Mouse (Mus musculus) heart, embryonic 16.5 days (tissue): Measurements from ENCODE around the gene Zfp93. TPM values are rescaled to one million over a fixed set of nuclear protein-coding genes. Genes with fewer than 3 reads are reported as not detected.

ENCODE experiments used
- ATAC-seq: fragments of 200-750 bp; cut with Nextera tagmentation; replicated peaks from 2 replicates; pipeline ENCODE4 v1.8.0; 2017; ENCODE audit warnings: moderate number of reproducible peaks; ENCODE audit not compliant: insufficient read depth, low FRiP score; ENCODE audit errors: extremely low read depth
- H3K27ac ChIP-seq: fragments of 300-500 bp; sonication (generic); 2 replicates; pipeline ENCODE4 v1.5.1; 2014; ENCODE audit warnings: mild to moderate bottlenecking, low read length, control low read depth, moderate library complexity
- H3K27me3 ChIP-seq: fragments of 300-500 bp; sonication (generic); 2 replicates; pipeline ENCODE4 v1.6.1; 2014; ENCODE audit warnings: low read length, mixed read lengths; ENCODE audit not compliant: control insufficient read depth, insufficient read depth
- H3K36me3 ChIP-seq: fragments of 300-500 bp; sonication (generic); 2 replicates; pipeline ENCODE4 v1.6.1; 2014; ENCODE audit not compliant: control insufficient read depth, insufficient read depth
- H3K4me1 ChIP-seq: fragments of 300-500 bp; sonication (generic); 2 replicates; pipeline ENCODE4 v1.6.1; 2014; ENCODE audit warnings: low read length, mixed read lengths; ENCODE audit not compliant: control insufficient read depth, insufficient read depth
- H3K4me2 ChIP-seq: fragments of 300-500 bp; sonication (generic); 2 replicates; pipeline ENCODE4 v1.6.1; 2014; ENCODE audit warnings: low read depth, mild to moderate bottlenecking, control low read depth, low read length
- H3K4me3 ChIP-seq: fragments of 300-500 bp; sonication (generic); 2 replicates; pipeline ENCODE4 v1.5.1; 2014; ENCODE audit warnings: mild to moderate bottlenecking, control low read depth, low read length
- H3K9ac ChIP-seq: fragments of 300-500 bp; sonication (generic); 2 replicates; pipeline ENCODE4 v1.6.1; 2014; ENCODE audit warnings: low read length, control low read depth
- H3K9me3 ChIP-seq: fragments of 300-500 bp; sonication (generic); replicated peaks from 2 replicates; pipeline ENCODE4 v1.6.1; 2016; ENCODE audit warnings: low read length; ENCODE audit not compliant: control insufficient read depth
- WGBS: fragments of 180-500 bp; shearing (Covaris S2); extraction: QIAGEN DNeasy Blood & Tissue Kit; methylation state at CpG from one replicate; pipeline ENCODE4 v1.1.7; 2014; 5-methylcytosine and 5-hydroxymethylcytosine counted together
- polyA plus RNA-seq: library from polyadenylated mRNA; unstranded; fragments of >200 nt; fragmentation: Nextera tagmentation; extraction: Ambion mirVana; gene quantifications from 2 replicates; pipeline ENCODE4 v1.2.1, GENCODE M21; 2015

Zfp93 gene
- polyA plus RNA-seq = 5.8 and 6.7 TPM in 2 replicates

GRCm38 (mm10) chr7:24270288-24270672, at the start of gene Zfp93:
Gene Zfp93, plus strand, starts transcription at chr7:24270420.
- Histone ChIP-seq H3K9ac (peak within 1 kb of the TSS; percentile 88), H3K4me3 (peak within 1 kb of the TSS; percentile 84), H3K36me3 (peaks cover 18% of the 10 kb centered on the region), H3K4me1 (no peaks in the 10 kb centered on the region), H3K27me3 (no peaks in the 10 kb centered on the region), H3K4me2 (peak within 1 kb of the TSS; percentile 92), H3K27ac (peak within 1 kb of the TSS; percentile 73), H3K9me3 (no peaks in the 10 kb centered on the region)
- under 1% methylated on average over 12 of the region's 12 CpGs for WGBS
- peak; percentile 92 for ATAC-seq

DNA sequence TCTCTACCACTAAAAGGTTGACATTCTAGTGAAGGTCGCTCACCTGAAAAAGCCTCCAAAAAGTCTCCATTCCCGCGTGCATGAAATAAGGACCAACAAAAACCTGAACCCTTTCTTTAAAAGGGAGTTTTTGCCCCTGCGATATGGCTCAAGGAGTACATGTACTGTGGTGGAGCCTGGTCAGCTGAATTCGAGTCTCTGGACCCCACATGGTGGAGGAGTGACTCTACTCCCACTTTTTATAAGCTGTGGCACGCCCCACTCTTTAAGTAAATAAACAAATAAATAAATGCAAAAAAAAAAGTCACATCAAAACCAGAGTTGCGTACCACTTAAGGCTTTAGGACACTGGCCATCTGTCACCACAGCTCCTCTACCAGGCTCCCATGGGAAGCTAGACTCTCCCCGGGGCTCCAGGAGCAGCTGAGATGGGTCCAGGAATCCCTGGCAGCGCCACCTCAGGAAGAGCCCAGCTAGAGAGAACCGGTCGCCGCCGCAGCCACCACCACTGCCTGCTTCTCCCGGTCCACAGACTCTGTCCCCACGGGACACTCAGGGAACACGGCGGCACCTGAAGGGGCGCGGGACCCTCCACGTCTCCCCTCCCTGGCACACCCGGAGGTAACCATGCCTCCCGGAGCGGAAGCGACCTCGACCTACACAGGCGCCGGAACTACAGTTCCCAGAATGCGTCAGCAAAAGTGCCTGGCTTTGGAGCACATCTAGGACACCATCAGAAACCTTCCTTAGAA, 33.0 kb upstream of the Zfp93 start, which contains the start of gene Zfp109:
TSS of gene Zfp109 (minus strand) at position 521 of the 752 bp plus-strand sequence.
- no peaks in the 10 kb centered on the region for H3K9me3 ChIP-seq
- no peak within 1 kb of the TSS for H3K27ac ChIP-seq
- H3K4me1 ChIP-seq = peaks cover 5% of the 10 kb centered on the region
- peak within 1 kb of the TSS; percentile 88 for H3K4me3 ChIP-seq
- H3K9ac ChIP-seq = peak within 1 kb of the TSS; percentile 83
- peak within 1 kb of the TSS; percentile 61 for H3K4me2 ChIP-seq
- ATAC-seq = peak; percentile 74
- H3K36me3 ChIP-seq = peaks cover 7% of the 10 kb centered on the region; the same call in 1 of the 2 replicates
- no peaks in the 10 kb centered on the region for H3K27me3 ChIP-seq
- 4% methylated on average over 28 of the region's 28 CpGs for WGBS

- Histone ChIP-seq H3K9me3 (no peaks in the 10 kb centered on the region), H3K9ac (peak overlapping the region; percentile 83), H3K27ac (no peak overlapping the region), H3K27me3 (no peaks in the 10 kb centered on the region), H3K36me3 (no peaks in the 10 kb centered on the region), H3K4me3 (peak overlapping the region; percentile 69), H3K4me1 (0 out of 2 replicates have a peak, but pooled peaks cover 2% of the 10 kb centered on the region), H3K4me2 (peak overlapping the region; percentile 82)
- 59% methylated on average over 9 of the region's 9 CpGs for WGBS
- ATAC-seq = peak; percentile 50
These were observed 16.2 kb upstream of the Zfp93 start for GRCm38 (mm10) chr7:24253779-24254615.

DNA sequence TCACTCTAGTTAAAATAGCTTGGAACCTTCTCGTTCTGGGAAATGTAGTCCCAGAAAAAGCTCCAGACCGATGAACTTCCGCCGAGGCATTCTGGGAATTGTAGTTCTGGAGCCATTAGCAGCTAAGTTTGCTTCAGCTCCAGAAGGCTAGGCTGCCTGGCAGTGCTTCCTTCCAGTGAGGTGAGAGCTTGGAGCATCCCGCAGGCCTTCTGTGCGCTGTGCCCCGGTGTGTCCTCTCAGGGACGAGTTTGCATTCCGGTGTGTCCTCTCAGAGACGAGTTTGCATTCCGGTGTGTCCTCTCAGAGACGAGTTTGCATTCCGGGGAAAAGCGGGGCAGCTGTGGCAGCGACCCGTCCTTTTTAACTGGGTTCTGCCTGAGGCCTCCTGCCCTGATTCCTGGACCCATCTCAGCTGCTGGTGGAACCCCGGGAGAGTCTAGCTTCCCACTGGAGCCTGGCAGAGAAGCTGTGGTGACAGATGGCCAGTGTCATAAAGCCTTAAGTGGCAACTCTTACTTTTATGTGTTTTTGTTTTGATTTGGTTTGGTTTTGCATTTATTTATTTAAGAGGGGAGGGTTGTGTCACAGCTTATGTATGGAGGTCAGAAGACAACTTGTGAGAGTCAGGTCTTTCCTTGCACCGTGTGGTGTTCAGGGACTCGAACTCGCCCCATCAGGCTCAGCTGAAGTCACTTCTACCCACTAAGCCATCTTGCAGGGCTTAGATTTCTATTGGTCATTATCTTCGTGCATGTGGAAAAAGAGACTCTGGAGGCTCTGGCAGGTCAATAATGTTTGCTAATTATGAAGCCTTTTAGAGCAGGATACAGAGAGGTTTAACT, 15.4 kb upstream of the Zfp93 start, which contains the start of gene Zfp108:
TSS of gene Zfp108 (plus strand) at position 162 of the 842 bp plus-strand sequence.
- Histone ChIP-seq H3K9ac (peak within 1 kb of the TSS; percentile 83), H3K27ac (no peak within 1 kb of the TSS), H3K4me3 (peak within 1 kb of the TSS; percentile 69), H3K4me2 (peak within 1 kb of the TSS; percentile 82), H3K4me1 (0 out of 2 replicates have a peak, but pooled peaks cover 2% of the 10 kb centered on the region), H3K9me3 (no peaks in the 10 kb centered on the region), H3K36me3 (no peaks in the 10 kb centered on the region; the same call in 1 of the 2 replicates), H3K27me3 (no peaks in the 10 kb centered on the region)
- 18% methylated on average over 21 of the region's 21 CpGs for WGBS
- peak; percentile 90 for ATAC-seq

DNA sequence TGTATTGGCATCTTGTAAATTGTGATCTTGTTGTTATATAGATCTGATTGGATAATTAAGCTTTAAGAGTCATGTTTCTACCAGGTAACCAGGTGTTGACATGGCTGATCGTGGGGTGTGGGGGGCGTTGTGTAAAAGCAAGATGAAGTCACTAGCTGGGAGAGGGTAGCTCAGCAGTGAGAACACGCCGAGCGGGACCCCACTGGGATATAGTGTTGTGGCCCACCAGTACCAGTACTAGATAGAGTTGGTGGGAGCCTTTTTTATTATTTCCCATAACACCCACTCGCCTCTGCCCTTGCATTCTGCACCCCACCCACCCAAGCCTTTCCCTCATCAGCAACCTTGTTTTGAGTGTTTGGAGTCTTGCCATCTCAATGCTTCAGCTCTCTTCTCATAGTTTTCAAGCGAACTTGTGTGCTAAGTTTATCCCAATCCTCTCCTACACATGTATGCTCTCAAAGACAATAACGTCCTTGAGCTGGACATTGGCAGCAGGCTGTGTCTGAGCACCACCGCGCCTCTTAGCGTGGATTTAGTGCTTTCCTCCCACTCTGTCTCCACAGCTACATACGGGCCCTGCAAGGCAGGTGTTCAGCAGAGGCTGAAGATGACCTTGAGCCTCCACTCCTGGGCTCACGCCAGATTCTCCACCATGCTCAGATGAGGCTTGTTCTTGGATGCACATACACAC, 10.8 kb upstream of the Zfp93 start:
- H3K27ac ChIP-seq = no peak overlapping the region
- H3K4me3 ChIP-seq = no peak overlapping the region
- H3K4me1 ChIP-seq = 0 out of 2 replicates have a peak, but pooled peaks cover 2% of the 10 kb centered on the region
- H3K9me3 ChIP-seq = no peaks in the 10 kb centered on the region
- H3K9ac ChIP-seq = no peak overlapping the region
- no peaks in the 10 kb centered on the region for H3K27me3 ChIP-seq
- peaks cover 7% of the 10 kb centered on the region; the same call in 1 of the 2 replicates for H3K36me3 ChIP-seq
- 87% methylated on average over 13 of the region's 13 CpGs for WGBS
- H3K4me2 ChIP-seq = no peak overlapping the region
- no peak for ATAC-seq

- Histone ChIP-seq H3K36me3 (peaks cover 7% of the 10 kb centered on the region; the same call in 1 of the 2 replicates), H3K4me1 (0 out of 2 replicates have a peak, but pooled peaks cover 2% of the 10 kb centered on the region), H3K4me2 (no peak overlapping the region), H3K27me3 (no peaks in the 10 kb centered on the region), H3K4me3 (no peak overlapping the region), H3K9me3 (no peaks in the 10 kb centered on the region), H3K9ac (no peak overlapping the region), H3K27ac (no peak overlapping the region)
- ATAC-seq = no peak
- 81% methylated on average over 4 of the region's 4 CpGs for WGBS
These were observed 10.3 kb upstream of the Zfp93 start for GRCm38 (mm10) chr7:24260000-24260312.

DNA sequence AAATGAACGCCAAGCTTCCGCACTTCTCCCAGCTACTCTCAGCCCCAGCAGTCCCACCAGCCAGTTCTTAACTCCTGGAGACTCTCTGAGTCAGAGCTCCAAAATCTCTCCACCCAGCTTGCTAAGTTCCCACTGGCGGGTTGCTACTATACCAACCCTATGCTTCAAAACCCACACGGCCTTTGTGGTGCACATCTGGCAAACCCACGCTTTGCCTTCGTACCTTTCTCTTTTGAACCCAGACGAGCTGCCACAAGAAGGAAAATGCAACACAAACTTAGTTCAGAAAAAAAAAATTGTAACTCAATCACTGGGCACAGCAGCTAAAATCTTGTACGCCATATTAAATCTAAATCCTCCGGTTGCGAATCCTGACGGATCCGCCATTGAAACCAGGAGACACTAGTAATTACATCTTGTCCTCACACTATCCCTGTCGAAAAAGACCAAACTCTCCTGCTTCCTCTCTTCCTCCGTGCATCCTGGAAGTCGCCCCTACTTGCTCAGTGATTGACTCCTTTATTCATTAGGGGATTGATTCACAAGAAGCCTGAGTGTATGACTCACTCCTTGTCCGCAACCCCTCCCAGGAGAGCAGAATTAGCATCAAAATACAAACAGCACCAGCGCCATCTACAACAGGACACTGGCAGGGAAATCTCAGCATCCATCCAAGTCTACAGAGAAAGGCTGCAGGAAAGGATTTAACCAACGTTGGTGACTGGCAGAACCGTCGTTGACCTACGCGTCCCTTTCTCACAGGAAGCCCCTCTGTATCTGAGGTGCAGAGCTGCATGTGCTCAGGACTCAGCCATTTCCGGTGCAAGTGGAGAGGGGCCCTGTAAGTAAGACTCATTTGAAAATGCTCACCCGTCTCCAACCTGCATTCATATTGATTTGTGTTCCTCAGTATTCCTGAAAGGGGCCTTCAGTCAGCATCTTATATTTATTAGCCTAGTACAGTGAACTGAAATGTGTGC, 1.8 kb upstream of the Zfp93 start:
- H3K27me3 ChIP-seq = no peaks in the 10 kb centered on the region
- WGBS = 68% methylated on average over 24 of the region's 24 CpGs
- H3K9me3 ChIP-seq = no peaks in the 10 kb centered on the region
- H3K4me1 ChIP-seq = no peaks in the 10 kb centered on the region
- no peak for ATAC-seq
- no peak overlapping the region for H3K4me2 ChIP-seq
- no peak overlapping the region for H3K9ac ChIP-seq
- H3K27ac ChIP-seq = no peak overlapping the region
- no peak overlapping the region for H3K4me3 ChIP-seq
- 0 out of 2 replicates have a peak, but pooled peaks cover under 1% of the 10 kb centered on the region for H3K36me3 ChIP-seq
